Mouse (Mus musculus) kidney, adult 2 months (tissue): ENCODE measurements around the gene Chchd6. TPM values are rescaled to one million over a fixed set of nuclear protein-coding genes. Genes with fewer than 3 reads are reported as not detected.

Experiments used
- DNase-seq: peaks from one replicate; pipeline ENCODE4 v3.0.0; 2021
- H3K27ac ChIP-seq: fragments of 200-500 bp; 2 replicates; pipeline ENCODE4 v1.5.1; 2012; ENCODE audit warnings: low read depth, low read length, control low read depth, inconsistent platforms; ENCODE audit not compliant: insufficient read depth
- H3K27me3 ChIP-seq: fragments of 200-500 bp; replicated peaks from 2 replicates; pipeline ENCODE4 v1.6.1; 2012; ENCODE audit warnings: mild to moderate bottlenecking, moderate library complexity, low read length, inconsistent platforms; ENCODE audit not compliant: control insufficient read depth, insufficient read depth
- H3K36me3 ChIP-seq: fragments of 200-500 bp; 2 replicates; pipeline ENCODE4 v1.6.1; 2012; ENCODE audit warnings: mild to moderate bottlenecking, moderate library complexity, low read length, inconsistent platforms; ENCODE audit not compliant: control insufficient read depth, insufficient read depth
- H3K4me1 ChIP-seq: fragments of 200-500 bp; 2 replicates; pipeline ENCODE4 v1.6.1; 2011; ENCODE audit warnings: low read length; ENCODE audit not compliant: control insufficient read depth, insufficient read depth
- H3K4me3 ChIP-seq: fragments of 200-500 bp; 2 replicates; pipeline ENCODE4 v1.5.1; 2011; ENCODE audit warnings: mild to moderate bottlenecking, low read depth, low read length, control low read depth; ENCODE audit not compliant: insufficient read depth
- CTCF ChIP-seq: fragments of 200-500 bp; conservative IDR thresholded peaks from 2 replicates; pipeline ENCODE4 v1.5.1; 2011; ENCODE audit warnings: low read depth, mild to moderate bottlenecking, control low read depth, low read length, moderate library complexity, mixed read lengths; ENCODE audit not compliant: insufficient read depth, insufficient read length
- POLR2A ChIP-seq: fragments of 200-500 bp; IDR thresholded peaks from one replicate; pipeline ENCODE4 v1.6.1; 2011; ENCODE audit warnings: low read depth, low read length, control low read depth
- WGBS: fragments of 180-500 bp; shearing (Covaris S2); methylation state at CpG from one replicate; pipeline ENCODE4 v1.1.7; 2018; 5-methylcytosine and 5-hydroxymethylcytosine counted together
- polyA plus RNA-seq: library from polyadenylated mRNA; depleted of rRNA; stranded (reverse); fragments of >200 nt; gene quantifications from 2 replicates; pipeline ENCODE4 v1.2.3, GENCODE M21; 2012

Chchd6 gene
- polyA plus RNA-seq, 1 experiment: 86.5 TPM

- H3K27ac ChIP-seq: no peak overlapping the region
- H3K4me1 ChIP-seq: no peaks in the 10 kb centered on the region
- TF ChIP-seq CTCF (no peak), POLR2A (no peak)
- H3K36me3 ChIP-seq: no peaks in the 10 kb centered on the region
- WGBS: 37% methylated on average over 7 of the region's 7 CpGs
- H3K4me3 ChIP-seq: no peak overlapping the region
- no peaks in the 10 kb centered on the region for H3K27me3 ChIP-seq
- peak; percentile 41 for DNase-seq
Observed at GRCm38 (mm10) chr6:89452976-89453674, 142.3 kb downstream of the Chchd6 start.

DNA sequence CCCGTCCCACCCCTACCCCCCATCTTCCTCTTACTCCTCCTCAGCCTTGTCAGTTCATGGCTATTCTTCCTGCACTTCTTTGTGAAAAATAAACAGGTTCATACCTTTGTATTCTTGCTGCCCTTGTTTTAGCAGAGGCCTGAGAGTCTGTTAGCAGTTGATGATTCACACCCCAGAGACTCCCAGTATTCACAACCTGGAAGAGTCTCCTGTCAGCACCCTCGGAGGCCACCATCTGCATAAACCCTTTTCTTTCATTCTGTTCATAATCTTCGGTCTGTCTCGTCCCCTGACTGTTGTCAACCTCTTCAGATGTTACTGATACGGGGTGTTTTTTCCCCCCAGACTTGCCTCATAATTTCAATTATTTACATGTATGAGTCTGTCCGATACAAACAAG, 143.1 kb downstream of the Chchd6 start:
- no peak overlapping the region for H3K4me3 ChIP-seq
- H3K27me3 ChIP-seq: no peaks in the 10 kb centered on the region
- no peaks in the 10 kb centered on the region for H3K4me1 ChIP-seq
- TF ChIP-seq CTCF (no peak), POLR2A (no peak)
- DNase-seq: no peak
- H3K36me3 ChIP-seq: no peaks in the 10 kb centered on the region
- 93% methylated on average over 6 of the region's 6 CpGs for WGBS
- no peak overlapping the region for H3K27ac ChIP-seq

DNA sequence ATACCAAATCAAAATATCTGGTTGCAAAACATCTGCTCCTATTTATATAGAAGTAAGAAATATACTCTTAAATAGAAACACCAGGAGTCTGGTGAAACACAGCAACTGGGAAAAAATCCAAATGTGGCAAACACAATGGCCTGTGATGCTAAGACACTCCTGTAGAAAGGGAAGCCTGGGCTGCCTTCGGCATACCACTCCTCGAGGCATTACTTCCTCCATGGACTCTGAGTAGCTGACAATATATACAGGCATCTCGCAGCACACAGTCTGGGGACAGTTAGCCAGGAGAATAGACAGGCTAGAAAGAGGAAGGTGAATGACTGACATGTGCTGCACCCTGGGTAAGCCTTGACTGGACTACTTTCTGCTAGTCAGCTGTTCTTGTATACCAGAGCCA, 146.7 kb downstream of the Chchd6 start:
- no peak for TF ChIP-seq POLR2A
- no peak overlapping the region for H3K27ac ChIP-seq
- no peaks in the 10 kb centered on the region for H3K36me3 ChIP-seq
- WGBS: 71% methylated on average over 3 of the region's 3 CpGs
- H3K4me3 ChIP-seq: no peak overlapping the region
- H3K4me1 ChIP-seq: no peaks in the 10 kb centered on the region
- no peaks in the 10 kb centered on the region for H3K27me3 ChIP-seq
- DNase-seq: no peak

GRCm38 (mm10) chr6:89440671-89441070, 154.8 kb downstream of the Chchd6 start:
- DNase-seq: no peak
- no peak overlapping the region for H3K27ac ChIP-seq
- no peak overlapping the region for H3K4me3 ChIP-seq
- no peak for TF ChIP-seq CTCF
- no peak for TF ChIP-seq POLR2A
- H3K4me1 ChIP-seq: no peaks in the 10 kb centered on the region
- WGBS: 72% methylated on average over 4 of the region's 4 CpGs
- H3K36me3 ChIP-seq: no peaks in the 10 kb centered on the region
- no peaks in the 10 kb centered on the region for H3K27me3 ChIP-seq

GRCm38 (mm10) chr6:89431920-89432482, 163.5 kb downstream of the Chchd6 start:
- WGBS: 93% methylated on average over 2 of the region's 2 CpGs
- TF ChIP-seq POLR2A: no peak
- no peak for TF ChIP-seq CTCF

DNA sequence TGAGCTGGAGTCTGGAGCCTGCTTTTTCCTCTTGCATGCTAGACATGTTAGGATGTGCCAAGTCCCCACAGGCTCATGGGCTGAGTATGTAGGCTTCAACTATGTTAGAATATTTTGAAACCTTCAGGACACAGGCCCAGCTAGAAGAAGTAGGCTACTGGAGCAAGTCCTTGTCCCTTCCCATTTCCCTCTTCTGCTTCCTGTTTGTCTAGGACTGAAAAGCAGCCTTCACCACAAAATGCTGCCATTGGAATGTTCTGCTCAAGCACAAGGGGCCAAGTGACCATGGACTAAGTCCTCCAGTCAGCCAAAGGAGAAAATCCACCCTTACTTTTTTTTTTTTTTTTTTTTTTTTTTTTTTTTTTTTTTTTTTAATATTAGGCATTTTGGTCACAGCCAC, 164.7 kb downstream of the Chchd6 start:
- H3K36me3 ChIP-seq: no peaks in the 10 kb centered on the region
- TF ChIP-seq POLR2A (no peak), CTCF (no peak)
- no peak overlapping the region for H3K27ac ChIP-seq
- peaks cover 4% of the 10 kb centered on the region for H3K4me1 ChIP-seq
- DNase-seq: peak; percentile 33
- H3K4me3 ChIP-seq: no peak overlapping the region
- H3K27me3 ChIP-seq: no peaks in the 10 kb centered on the region

More at GRCm38 (mm10) chr6:89431920-89432482, 163.5 kb downstream of the Chchd6 start:
- Histone ChIP-seq H3K4me1 (peaks cover 4% of the 10 kb centered on the region), H3K4me3 (no peak overlapping the region), H3K27me3 (no peaks in the 10 kb centered on the region), H3K27ac (no peak overlapping the region), H3K36me3 (no peaks in the 10 kb centered on the region)
- peak; percentile 25 for DNase-seq

DNA sequence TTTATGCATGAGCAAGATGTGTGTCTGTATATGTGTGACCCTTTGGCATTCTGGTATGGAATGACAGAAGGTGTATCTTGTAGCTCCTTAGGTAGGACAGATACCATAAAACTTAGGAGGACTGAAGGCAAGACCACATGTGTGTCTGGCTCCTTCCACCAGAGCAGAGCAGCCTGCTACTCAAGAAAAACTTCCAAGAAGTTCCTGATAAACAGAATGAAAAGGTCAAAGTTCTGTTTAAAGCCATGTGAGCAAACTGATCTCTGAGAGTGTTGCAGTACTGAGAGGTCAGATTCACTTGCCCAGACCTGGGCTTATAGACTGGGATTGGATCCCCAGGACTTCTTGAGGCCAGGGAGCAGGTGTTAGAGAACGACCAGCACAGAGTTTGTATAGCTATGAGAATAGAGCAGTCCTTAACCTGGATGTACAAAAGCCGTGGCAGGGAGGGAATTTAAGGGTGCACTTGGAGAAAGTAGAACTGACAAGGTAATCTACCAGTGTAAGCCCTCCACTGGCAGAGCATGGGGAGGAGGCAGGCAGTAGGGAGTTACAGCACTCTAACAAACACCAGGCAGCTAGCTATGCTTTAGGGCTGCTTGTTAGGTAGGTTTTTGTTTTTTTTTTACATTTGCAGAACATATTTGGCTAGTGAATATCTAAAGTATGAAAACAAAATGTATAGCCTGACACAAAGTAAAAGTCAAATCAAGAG, 166.6 kb downstream of the Chchd6 start:
- no peak overlapping the region for H3K4me3 ChIP-seq
- H3K4me1 ChIP-seq: peaks cover 4% of the 10 kb centered on the region
- peak; percentile 61 for DNase-seq
- no peaks in the 10 kb centered on the region for H3K36me3 ChIP-seq
- TF ChIP-seq CTCF (no peak), POLR2A (no peak)
- 65% methylated on average over 2 of the region's 2 CpGs for WGBS
- no peaks in the 10 kb centered on the region for H3K27me3 ChIP-seq
- H3K27ac ChIP-seq: no peak overlapping the region; the same call in 1 of the 2 replicates
